Mouse (Mus musculus) liver, postnatal 0 days (tissue): ENCODE results near the gene Sema5a. TPM values are rescaled to one million over a fixed set of nuclear protein-coding genes. Genes with fewer than 3 reads are reported as not detected.

Source experiments
- ATAC-seq: fragments of 200-750 bp; cut with Nextera tagmentation; 2 replicates; pipeline ENCODE4 v1.8.0; 2017; ENCODE audit warnings: mild to moderate bottlenecking, moderate library complexity
- DNase-seq: peaks from one replicate; pipeline ENCODE4 v3.0.0-alpha.2; 2016
- H3K27ac ChIP-seq: fragments of 300-500 bp; sonication (generic); 2 replicates; pipeline ENCODE4 v1.5.1; 2014; ENCODE audit warnings: antibody characterized with exemption, moderate library complexity, mild to moderate bottlenecking, low read depth
- H3K27me3 ChIP-seq: fragments of 300-500 bp; sonication (generic); 2 replicates; pipeline ENCODE4 v1.6.1; 2014; ENCODE audit warnings: low read length, control low read depth, mixed read lengths; ENCODE audit not compliant: insufficient read depth
- H3K36me3 ChIP-seq: fragments of 300-500 bp; sonication (generic); replicated peaks from 2 replicates; pipeline ENCODE4 v1.6.1; 2014; ENCODE audit warnings: mild to moderate bottlenecking, control low read depth, low read length, moderate library complexity, mixed read lengths; ENCODE audit not compliant: insufficient read depth
- H3K4me1 ChIP-seq: fragments of 300-500 bp; sonication (generic); 2 replicates; pipeline ENCODE4 v1.6.1; 2014; ENCODE audit warnings: antibody characterized with exemption, mild to moderate bottlenecking, control low read depth; ENCODE audit not compliant: insufficient read depth
- H3K4me2 ChIP-seq: fragments of 300-500 bp; sonication (generic); 2 replicates; pipeline ENCODE4 v1.6.1; 2014; ENCODE audit warnings: low read depth, mild to moderate bottlenecking, low read length, moderate library complexity, mixed read lengths
- H3K4me3 ChIP-seq: fragments of 300-500 bp; sonication (generic); 2 replicates; pipeline ENCODE4 v1.5.1; 2014; ENCODE audit warnings: low read depth, low read length
- H3K9ac ChIP-seq: fragments of 300-500 bp; sonication (generic); replicated peaks from 2 replicates; pipeline ENCODE4 v1.6.1; 2014; ENCODE audit warnings: mild to moderate bottlenecking, moderate library complexity
- H3K9me3 ChIP-seq: fragments of 300-500 bp; sonication (generic); 2 replicates; pipeline ENCODE4 v1.6.1; 2016; ENCODE audit warnings: mild to moderate bottlenecking, control low read depth, low read length, mixed read lengths
- CTCF ChIP-seq: sonication (generic); IDR thresholded peaks from 2 replicates; pipeline ENCODE4 v1.5.1; 2016; ENCODE audit warnings: antibody characterized with exemption, low read depth
- EP300 ChIP-seq: IDR thresholded peaks from 2 replicates; pipeline ENCODE4 v1.6.1; 2016; ENCODE audit warnings: antibody characterized with exemption, low read depth, mild to moderate bottlenecking
- WGBS: fragments of 180-500 bp; shearing (Covaris S2); extraction: QIAGEN DNeasy Blood & Tissue Kit; methylation state at CpG from one replicate; pipeline ENCODE4 v1.1.7; 2014; ENCODE audit not compliant: insufficient replicate concordance; 5-methylcytosine and 5-hydroxymethylcytosine counted together
- polyA plus RNA-seq: library from polyadenylated mRNA; unstranded; fragments of >200 nt; fragmentation: Nextera tagmentation; extraction: Ambion mirVana; gene quantifications from 2 replicates; pipeline ENCODE4 v1.2.1, GENCODE M21; 2015

Sema5a gene
- polyA plus RNA-seq, 1 experiment from 2014 or later = 0.36 TPM

- Histone ChIP-seq H3K27me3 (no peaks in the 10 kb centered on the region), H3K4me3 (no peak overlapping the region), H3K4me2 (no peak overlapping the region), H3K27ac (no peak overlapping the region), H3K9me3 (no peaks in the 10 kb centered on the region), H3K4me1 (no peaks in the 10 kb centered on the region), H3K9ac (no peak overlapping the region), H3K36me3 (no peaks in the 10 kb centered on the region)
- ATAC-seq = no peak
- TF ChIP-seq EP300 = no peak
- TF ChIP-seq CTCF = no peak
- DNase-seq = no peak
- WGBS = 70% methylated on average over 6 of the region's 6 CpGs
Observed at GRCm38 (mm10) chr15:32273925-32274324, 29.3 kb downstream of the Sema5a start.

- Histone ChIP-seq H3K27me3 (no peaks in the 10 kb centered on the region), H3K4me1 (no peaks in the 10 kb centered on the region), H3K36me3 (no peaks in the 10 kb centered on the region), H3K4me2 (no peak overlapping the region), H3K4me3 (no peak overlapping the region), H3K27ac (no peak overlapping the region), H3K9ac (no peak overlapping the region), H3K9me3 (no peaks in the 10 kb centered on the region)
- 83% methylated on average over 5 of the region's 5 CpGs for WGBS
- no peak for ATAC-seq
- TF ChIP-seq CTCF = no peak
- no peak for TF ChIP-seq EP300
- DNase-seq = no peak
Observed at GRCm38 (mm10) chr15:32275020-32275419, 30.4 kb downstream of the Sema5a start.

GRCm38 (mm10) chr15:32278600-32278999 lies 34.0 kb downstream of the Sema5a start:
- no peaks in the 10 kb centered on the region for H3K4me1 ChIP-seq
- TF ChIP-seq CTCF = no peak
- no peak for TF ChIP-seq EP300
- WGBS = 67% methylated on average over 2 of the region's 2 CpGs
- H3K27ac ChIP-seq = no peak overlapping the region
- H3K9ac ChIP-seq = no peak overlapping the region
- no peaks in the 10 kb centered on the region for H3K36me3 ChIP-seq
- H3K27me3 ChIP-seq = no peaks in the 10 kb centered on the region
- no peak overlapping the region for H3K4me3 ChIP-seq
- DNase-seq (no peak), ATAC-seq (no peak)
- no peak overlapping the region for H3K4me2 ChIP-seq
- H3K9me3 ChIP-seq = no peaks in the 10 kb centered on the region

- no peak overlapping the region for H3K4me3 ChIP-seq
- no peak overlapping the region for H3K27ac ChIP-seq
- no peaks in the 10 kb centered on the region for H3K36me3 ChIP-seq
- no peak overlapping the region for H3K9ac ChIP-seq
- H3K27me3 ChIP-seq = no peaks in the 10 kb centered on the region
- ATAC-seq = no peak
- no peak overlapping the region for H3K4me2 ChIP-seq
- H3K9me3 ChIP-seq = no peaks in the 10 kb centered on the region
- no peaks in the 10 kb centered on the region for H3K4me1 ChIP-seq
- WGBS = 63% methylated on average over 4 of the region's 4 CpGs
- TF ChIP-seq EP300 (no peak), CTCF (no peak)
- no peak for DNase-seq
Observed at GRCm38 (mm10) chr15:32281374-32281773, 36.8 kb downstream of the Sema5a start.

GRCm38 (mm10) chr15:32284688-32285087 lies 40.1 kb downstream of the Sema5a start:
- H3K4me1 ChIP-seq = no peaks in the 10 kb centered on the region
- H3K9ac ChIP-seq = no peak overlapping the region
- H3K4me2 ChIP-seq = no peak overlapping the region
- ATAC-seq = no peak
- TF ChIP-seq EP300 = no peak
- TF ChIP-seq CTCF = no peak
- H3K36me3 ChIP-seq = no peaks in the 10 kb centered on the region
- WGBS = 61% methylated on average over 2 of the region's 2 CpGs
- no peak overlapping the region for H3K4me3 ChIP-seq
- no peak overlapping the region for H3K27ac ChIP-seq
- no peaks in the 10 kb centered on the region for H3K27me3 ChIP-seq
- no peak for DNase-seq
- no peaks in the 10 kb centered on the region for H3K9me3 ChIP-seq

- no peaks in the 10 kb centered on the region for H3K9me3 ChIP-seq
- 61% methylated on average over 3 of the region's 3 CpGs for WGBS
- DNase-seq (no peak), ATAC-seq (no peak)
- no peaks in the 10 kb centered on the region for H3K36me3 ChIP-seq
- H3K27ac ChIP-seq = no peak overlapping the region
- no peak overlapping the region for H3K4me2 ChIP-seq
- no peak overlapping the region for H3K4me3 ChIP-seq
- no peak for TF ChIP-seq CTCF
- H3K27me3 ChIP-seq = no peaks in the 10 kb centered on the region
- H3K9ac ChIP-seq = no peak overlapping the region
- H3K4me1 ChIP-seq = no peaks in the 10 kb centered on the region
Observed at GRCm38 (mm10) chr15:32286296-32286695, 41.7 kb downstream of the Sema5a start.

GRCm38 (mm10) chr15:32288480-32288879 lies 43.9 kb downstream of the Sema5a start:
- no peak overlapping the region for H3K27ac ChIP-seq
- H3K36me3 ChIP-seq = no peaks in the 10 kb centered on the region
- no peak for TF ChIP-seq EP300
- TF ChIP-seq CTCF = no peak
- H3K4me2 ChIP-seq = no peak overlapping the region
- H3K4me1 ChIP-seq = no peaks in the 10 kb centered on the region
- no peak for DNase-seq
- H3K4me3 ChIP-seq = no peak overlapping the region
- ATAC-seq = no peak
- no peaks in the 10 kb centered on the region for H3K9me3 ChIP-seq
- no peaks in the 10 kb centered on the region for H3K27me3 ChIP-seq
- no peak overlapping the region for H3K9ac ChIP-seq
- 56% methylated on average over 6 of the region's 6 CpGs for WGBS
